Mouse (Mus musculus): ENCODE data around the gene Prmt1. TPM values are rescaled to one million over a fixed set of nuclear protein-coding genes. Genes with fewer than 3 reads are reported as not detected.

Prmt1 gene
- polyA plus RNA-seq, 1 experiment from 2014 or later, result 784 TPM

DNA sequence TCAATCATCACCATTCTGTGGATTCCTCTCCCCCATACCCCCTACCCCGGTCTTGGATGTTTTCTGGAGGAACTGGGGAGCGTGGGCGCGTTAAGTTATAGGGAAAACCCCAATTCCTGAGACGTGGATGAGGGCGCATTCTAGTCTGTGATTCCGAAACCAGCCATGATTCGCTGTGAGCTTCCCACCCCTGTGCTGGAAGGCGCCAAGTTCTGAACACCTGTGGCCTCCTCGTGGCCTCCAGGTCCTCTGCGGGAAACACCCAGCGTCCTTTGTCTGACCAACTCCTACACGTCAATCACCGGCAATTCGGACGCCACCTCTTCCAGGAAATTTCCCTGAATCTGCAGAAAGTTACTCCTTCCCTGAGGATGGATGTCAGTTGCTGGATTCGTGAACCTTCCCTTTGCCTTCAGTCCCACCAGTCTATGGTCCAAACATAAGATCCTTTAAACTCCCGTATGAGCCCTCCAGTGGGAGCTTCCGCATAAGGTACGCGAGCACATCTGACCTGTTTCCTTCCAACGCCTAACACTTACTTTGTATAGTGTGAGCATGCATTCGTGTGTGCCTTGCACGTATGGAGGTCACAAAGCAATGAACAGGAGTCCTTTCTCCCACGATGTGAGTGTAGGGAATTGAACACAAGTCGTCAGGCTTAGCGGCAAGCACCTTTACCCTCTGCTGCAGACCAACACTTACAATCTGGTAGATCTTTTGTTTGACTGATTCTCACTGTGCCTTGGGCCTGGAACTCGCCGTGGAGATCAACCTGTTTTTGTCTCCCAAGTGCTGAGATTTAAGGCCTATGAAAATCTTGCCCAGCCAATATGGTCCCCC is 731 bp upstream of the Prmt1 start:
- 1% methylated on average over 29 of the region's 29 CpGs for WGBS
- Histone ChIP-seq H3K9me3 (no peaks in the 10 kb centered on the region), H3K4me3 (replicated peaks) (peak overlapping the region; percentile 94), H3K4me1 (replicated peaks) (peaks cover 50% of the 10 kb centered on the region), H3K4me2 (replicated peaks) (peak overlapping the region; percentile 86), H3K27me3 (no peaks in the 10 kb centered on the region), H3K36me3 (peaks cover 18% of the 10 kb centered on the region), H3K27ac (peak overlapping the region; percentile 93), H3K9ac (replicated peaks) (peak overlapping the region; percentile 87)
- ATAC-seq, result peak; percentile 49

DNA sequence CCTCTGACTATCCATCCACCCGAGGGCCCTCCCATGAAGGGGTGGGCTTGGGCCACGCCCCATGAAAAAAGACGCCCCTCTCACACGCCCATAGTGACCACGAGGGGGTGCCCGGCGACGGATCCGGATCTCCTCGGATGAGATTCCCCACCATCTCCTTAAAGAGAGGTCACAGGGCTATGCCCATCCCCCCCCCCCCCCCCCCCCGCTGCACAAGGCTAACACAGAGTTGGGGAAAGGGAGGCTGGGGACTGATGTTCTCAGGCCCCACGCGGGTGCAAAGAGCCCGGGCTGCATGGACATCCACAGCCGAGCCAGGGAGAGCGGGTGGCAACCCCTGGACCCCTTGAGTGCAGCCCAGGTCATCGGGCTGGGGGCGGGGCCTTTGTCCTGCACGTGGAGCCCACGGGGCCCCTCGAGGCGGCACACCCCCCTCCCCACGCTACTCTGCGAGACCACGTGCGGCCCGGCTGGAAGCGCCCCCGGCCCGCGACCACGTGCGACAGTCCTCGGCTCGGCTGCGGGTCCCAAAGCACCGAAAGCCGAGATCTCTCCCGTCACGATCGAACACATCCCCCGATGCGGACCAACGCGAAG is 675 bp downstream of the Prmt1 start:
- peak; percentile 4 for ATAC-seq
- peak overlapping the region; percentile 65 for H3K4me2 ChIP-seq (replicated peaks)

DNA sequence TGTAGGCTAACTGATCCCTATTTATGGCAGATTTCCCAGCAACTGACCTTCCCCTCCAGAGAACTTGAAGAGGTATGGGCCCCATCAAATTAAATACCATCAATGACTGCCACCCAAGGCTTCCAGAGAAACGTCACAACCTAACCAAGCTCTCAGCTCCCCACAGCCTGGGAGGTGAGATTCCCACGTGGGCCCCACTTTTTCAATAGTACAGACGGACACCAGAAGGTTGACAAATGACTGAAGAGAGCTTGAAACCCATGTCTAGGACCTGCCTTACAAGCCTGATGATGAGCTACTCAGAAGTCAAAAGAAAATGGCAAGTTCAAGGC is 1.6 kb downstream of the Prmt1 start:
- H3K27me3 ChIP-seq, result no peaks in the 10 kb centered on the region
- H3K4me3 ChIP-seq (replicated peaks), result peak overlapping the region; percentile 94
- H3K27ac ChIP-seq, result peak overlapping the region; percentile 95; the same call in 1 of the 2 replicates
- no peak for ATAC-seq
- no peaks in the 10 kb centered on the region for H3K9me3 ChIP-seq
- H3K4me2 ChIP-seq (replicated peaks), result peak overlapping the region; percentile 65
- H3K36me3 ChIP-seq, result peaks cover 31% of the 10 kb centered on the region
- H3K4me1 ChIP-seq (replicated peaks), result peaks cover 45% of the 10 kb centered on the region
- 52% methylated on average over 3 of the region's 3 CpGs for WGBS
- peak overlapping the region; percentile 52 for H3K9ac ChIP-seq (replicated peaks)

More for the DNA sequence above, 675 bp downstream of the Prmt1 start:
- H3K27me3 ChIP-seq, result no peaks in the 10 kb centered on the region
- H3K9ac ChIP-seq (replicated peaks), result peak overlapping the region; percentile 98
- WGBS, result under 1% methylated on average over 44 of the region's 45 CpGs
- H3K4me3 ChIP-seq (replicated peaks), result peak overlapping the region; percentile 94
- peak overlapping the region; percentile 95 for H3K27ac ChIP-seq
- H3K9me3 ChIP-seq, result no peaks in the 10 kb centered on the region
- H3K4me1 ChIP-seq (replicated peaks), result peaks cover 50% of the 10 kb centered on the region
- peaks cover 26% of the 10 kb centered on the region for H3K36me3 ChIP-seq

DNA sequence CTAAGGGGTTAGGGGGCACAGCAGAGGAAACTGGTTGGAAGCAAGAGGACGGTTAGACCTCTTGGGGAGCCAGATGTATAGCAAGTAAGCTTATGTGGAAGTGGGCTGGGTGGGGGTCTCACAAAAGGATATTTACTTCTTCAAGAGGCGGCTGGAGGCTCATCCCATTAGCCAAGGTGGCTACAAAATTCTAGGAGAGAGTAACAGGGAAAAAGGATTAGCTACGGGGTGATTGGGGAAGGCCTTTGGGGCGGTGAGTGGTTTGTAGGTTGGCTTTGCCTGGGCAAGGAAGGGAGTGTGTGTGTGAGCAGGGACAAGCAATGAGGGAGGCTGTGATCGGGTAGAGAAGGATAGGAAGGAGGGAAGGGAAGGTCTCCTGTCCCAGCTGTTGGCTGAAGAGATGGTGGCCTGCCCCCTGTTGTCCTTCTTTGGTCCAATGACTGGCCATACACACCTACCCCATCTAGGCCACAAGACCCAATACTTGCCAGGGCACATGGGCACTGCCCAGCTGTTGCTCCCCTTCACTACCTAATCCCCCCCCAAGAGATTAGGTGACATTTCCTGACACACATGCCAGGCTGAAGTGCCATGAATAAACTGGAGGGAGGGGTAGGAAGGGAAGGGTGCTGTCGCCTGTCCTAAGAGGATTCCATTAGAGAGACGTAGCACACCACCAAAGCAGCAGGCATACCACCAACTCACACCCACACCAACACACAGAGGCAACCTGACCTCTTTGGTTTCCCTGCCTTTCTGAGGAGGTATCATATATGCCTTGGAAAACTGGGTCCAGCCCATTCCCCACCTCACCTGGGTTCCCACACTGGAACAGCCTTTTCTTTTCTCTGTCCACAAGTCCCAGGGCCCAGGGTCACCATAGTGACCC is 2.2 kb downstream of the Prmt1 start:
- no peak for ATAC-seq
- Histone ChIP-seq H3K9me3 (no peaks in the 10 kb centered on the region), H3K4me2 (replicated peaks) (peak overlapping the region; percentile 65), H3K9ac (replicated peaks) (peak overlapping the region; percentile 52), H3K4me3 (replicated peaks) (peak overlapping the region; percentile 94), H3K27me3 (no peaks in the 10 kb centered on the region), H3K27ac (peak overlapping the region; percentile 95), H3K4me1 (replicated peaks) (peaks cover 40% of the 10 kb centered on the region), H3K36me3 (peaks cover 37% of the 10 kb centered on the region)
- WGBS, result 59% methylated on average over 7 of the region's 7 CpGs

DNA sequence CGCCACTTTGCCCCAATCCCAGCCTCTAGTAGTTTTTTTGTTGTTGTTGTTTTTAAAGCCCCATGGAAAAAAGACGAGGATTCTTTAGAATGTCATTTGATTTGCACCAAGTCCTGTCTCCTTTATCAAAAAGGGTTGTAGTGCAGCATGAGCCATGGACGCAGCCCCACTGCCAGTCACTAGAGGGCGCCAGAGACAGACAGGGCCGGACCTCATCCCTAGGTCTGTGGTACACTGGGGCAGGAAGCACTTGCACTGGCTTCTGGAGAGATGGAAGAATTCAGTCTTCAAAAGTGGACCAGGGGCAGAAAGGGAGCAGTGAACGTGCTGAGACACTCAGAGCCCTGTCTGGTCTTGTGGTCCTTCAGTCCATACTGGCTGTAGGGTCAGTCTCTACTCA is 3.3 kb downstream of the Prmt1 start:
- Histone ChIP-seq H3K27me3 (no peaks in the 10 kb centered on the region), H3K9ac (replicated peaks) (no peak overlapping the region), H3K36me3 (peaks cover 48% of the 10 kb centered on the region), H3K27ac (peak overlapping the region; percentile 95; the same call in 1 of the 2 replicates), H3K4me2 (replicated peaks) (peak overlapping the region; percentile 65), H3K4me1 (replicated peaks) (peaks cover 31% of the 10 kb centered on the region), H3K4me3 (replicated peaks) (no peak overlapping the region), H3K9me3 (no peaks in the 10 kb centered on the region)
- 39% methylated on average over 6 of the region's 6 CpGs for WGBS
- no peak for ATAC-seq

DNA sequence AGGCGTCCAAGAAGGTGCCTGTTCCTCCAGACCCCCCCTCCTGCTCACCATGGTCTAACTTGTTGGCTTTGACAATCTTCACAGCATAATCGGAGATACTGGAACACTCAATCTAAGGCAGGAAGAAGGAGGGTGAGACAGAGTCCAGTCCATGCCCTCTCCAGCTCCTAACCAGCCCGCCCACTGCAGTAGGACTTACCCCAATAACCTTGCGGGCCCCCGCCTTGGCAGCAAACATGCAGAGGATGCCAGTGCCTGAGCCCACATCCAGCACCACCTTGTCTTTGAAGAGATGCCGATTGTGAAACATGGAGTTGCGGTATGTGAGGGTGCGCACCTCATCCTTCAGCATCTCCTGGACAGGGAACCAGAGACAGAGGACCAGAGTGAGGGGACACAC is 4.8 kb downstream of the Prmt1 start:
- 95% methylated on average over 8 of the region's 8 CpGs for WGBS
- ATAC-seq, result no peak
- Histone ChIP-seq H3K4me2 (replicated peaks) (no peak overlapping the region), H3K36me3 (peaks cover 63% of the 10 kb centered on the region), H3K9me3 (no peaks in the 10 kb centered on the region), H3K27ac (no peak overlapping the region), H3K4me3 (replicated peaks) (no peak overlapping the region), H3K9ac (replicated peaks) (no peak overlapping the region), H3K27me3 (no peaks in the 10 kb centered on the region), H3K4me1 (replicated peaks) (peaks cover 25% of the 10 kb centered on the region)

DNA sequence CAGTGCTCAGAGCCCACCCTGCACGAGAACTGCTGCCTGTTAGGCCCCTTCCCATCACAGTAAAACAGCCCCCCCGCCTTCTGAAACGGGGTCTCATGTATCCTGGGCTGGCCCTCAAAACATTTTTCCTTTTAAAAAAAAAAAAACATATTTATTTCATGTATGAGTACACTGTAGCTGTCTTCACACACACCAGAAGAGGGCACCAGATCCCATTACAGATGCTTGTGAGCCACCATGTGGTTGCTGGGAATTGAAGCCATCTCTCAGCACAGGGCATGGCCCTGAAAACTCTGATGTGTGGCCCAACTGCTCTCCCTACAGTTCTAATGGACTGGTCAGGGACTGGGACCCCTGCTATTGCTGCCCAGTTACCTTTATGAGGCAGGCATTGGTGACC is 8.1 kb downstream of the Prmt1 start:
- Histone ChIP-seq H3K4me2 (replicated peaks) (no peak overlapping the region), H3K9me3 (no peaks in the 10 kb centered on the region), H3K27me3 (no peaks in the 10 kb centered on the region), H3K27ac (no peak overlapping the region), H3K9ac (replicated peaks) (no peak overlapping the region), H3K4me3 (replicated peaks) (no peak overlapping the region), H3K4me1 (replicated peaks) (peaks cover 21% of the 10 kb centered on the region), H3K36me3 (peaks cover 77% of the 10 kb centered on the region)
- ATAC-seq, result no peak
- 99% methylated on average over 3 of the region's 3 CpGs for WGBS

DNA sequence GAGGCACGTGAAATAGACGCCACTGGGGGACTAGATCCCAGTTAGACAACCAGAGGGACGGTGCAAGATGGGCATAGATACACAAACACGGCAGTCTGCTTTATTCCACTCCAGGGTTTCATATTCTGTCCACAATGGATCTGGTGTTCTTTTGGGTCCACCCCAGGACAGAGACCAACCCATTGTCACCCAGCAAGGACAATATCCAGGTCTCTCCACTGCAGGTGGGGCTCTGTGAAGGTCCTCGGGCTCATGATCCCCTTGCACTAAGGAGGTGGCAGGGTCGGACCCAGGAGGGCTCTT is 11.3 kb downstream of the Prmt1 start:
- peak overlapping the region; percentile 58 for H3K4me3 ChIP-seq (replicated peaks)
- peak overlapping the region; percentile 97 for H3K27ac ChIP-seq
- H3K4me2 ChIP-seq (replicated peaks), result peak overlapping the region; percentile 93
- 21% methylated on average over 6 of the region's 6 CpGs for WGBS
- H3K36me3 ChIP-seq, result peaks cover 49% of the 10 kb centered on the region
- H3K27me3 ChIP-seq, result no peaks in the 10 kb centered on the region
- H3K9me3 ChIP-seq, result no peaks in the 10 kb centered on the region
- no peak for ATAC-seq
- H3K4me1 ChIP-seq (replicated peaks), result peaks cover 44% of the 10 kb centered on the region
- H3K9ac ChIP-seq (replicated peaks), result peak overlapping the region; percentile 42; the same call in 1 of the 2 replicates

DNA sequence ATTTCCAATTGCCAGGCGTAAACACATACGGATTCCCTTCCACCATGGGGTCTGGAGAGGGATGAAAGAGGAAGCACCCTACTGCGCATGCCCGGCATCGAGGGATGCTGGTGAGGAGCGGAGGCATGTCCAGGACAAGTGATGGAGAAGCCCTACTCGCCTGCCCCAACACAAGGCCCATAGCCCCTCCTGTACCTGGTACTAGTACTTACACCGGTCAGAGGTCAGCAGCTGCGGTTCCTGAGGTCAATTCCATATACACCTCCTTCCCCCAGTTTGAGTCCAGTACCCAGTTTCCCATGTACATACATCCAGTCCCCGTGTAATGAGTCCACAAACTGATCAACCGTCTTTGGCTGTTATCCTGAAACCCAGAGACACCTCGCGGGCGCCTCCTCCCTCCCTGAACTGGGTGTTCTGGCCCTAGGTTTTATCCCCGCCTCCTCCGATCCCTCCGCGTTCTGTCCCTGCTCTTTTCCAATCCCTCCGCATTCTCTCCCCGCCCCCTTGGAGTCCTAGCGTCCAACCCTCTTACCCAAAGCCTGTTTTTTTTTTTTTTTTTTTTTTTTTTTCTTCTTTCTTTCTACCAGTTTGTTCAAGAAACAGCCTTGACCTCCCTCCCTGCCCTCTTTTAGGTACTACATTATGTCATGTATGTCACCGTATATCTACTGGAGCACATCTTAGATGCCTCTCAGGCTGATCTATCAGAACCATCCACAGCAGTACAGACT is 11.8 kb downstream of the Prmt1 start, which contains the start of gene Cpt1c:
Gene Cpt1c, minus strand, starts transcription at position 469 of the 734 bp plus-strand sequence.
- Histone ChIP-seq H3K4me2 (replicated peaks) (peak within 1 kb of the TSS; percentile 93), H3K27me3 (no peaks in the 10 kb centered on the region), H3K4me1 (replicated peaks) (peaks cover 48% of the 10 kb centered on the region), H3K4me3 (replicated peaks) (peak within 1 kb of the TSS; percentile 58), H3K9me3 (no peaks in the 10 kb centered on the region), H3K36me3 (peaks cover 44% of the 10 kb centered on the region), H3K27ac (peak within 1 kb of the TSS; percentile 97), H3K9ac (replicated peaks) (peak within 1 kb of the TSS; percentile 77)
- under 1% methylated on average over 22 of the region's 22 CpGs for WGBS
- peak; percentile 65 for ATAC-seq

DNA sequence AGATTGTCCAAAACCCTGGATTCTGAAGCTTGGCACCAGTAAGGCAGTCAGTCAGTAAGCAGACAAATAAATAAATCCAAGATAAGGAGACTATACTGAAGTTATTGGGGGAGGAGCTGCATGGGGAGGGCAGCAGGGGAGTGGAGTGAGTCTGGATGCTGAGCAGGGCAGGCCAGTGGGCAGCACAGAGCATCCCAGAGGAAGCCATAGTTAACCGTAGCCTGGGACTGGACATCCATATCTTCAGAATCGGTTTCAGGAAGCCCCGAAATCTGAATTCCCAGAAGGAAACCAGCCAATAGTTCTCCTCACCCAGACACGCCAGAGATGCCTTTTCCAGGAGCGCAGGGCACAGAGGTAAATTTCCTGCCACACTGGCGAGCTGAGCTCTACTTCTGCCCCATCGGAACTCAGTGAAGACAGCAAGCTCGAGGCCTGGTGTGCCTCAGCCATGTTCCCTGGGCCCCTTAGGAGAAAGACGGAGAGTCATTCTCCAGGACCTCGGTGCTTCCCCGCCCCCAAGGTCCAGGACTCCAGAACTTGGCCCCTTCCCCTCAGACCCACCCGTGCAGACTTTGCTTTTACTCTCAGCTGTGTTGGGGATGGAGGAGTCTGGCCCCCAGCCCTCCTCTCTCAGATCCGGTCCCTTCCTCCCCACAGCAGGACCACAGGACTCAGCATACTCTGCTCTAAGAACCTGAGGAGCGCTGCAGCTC is 12.8 kb downstream of the Prmt1 start:
- Histone ChIP-seq H3K4me1 (replicated peaks) (peaks cover 50% of the 10 kb centered on the region), H3K9me3 (no peaks in the 10 kb centered on the region), H3K9ac (replicated peaks) (peak overlapping the region; percentile 77), H3K4me2 (replicated peaks) (peak overlapping the region; percentile 93), H3K27ac (peak overlapping the region; percentile 97), H3K27me3 (no peaks in the 10 kb centered on the region), H3K4me3 (replicated peaks) (peak overlapping the region; percentile 58), H3K36me3 (peaks cover 35% of the 10 kb centered on the region)
- no peak for ATAC-seq
- 26% methylated on average over 14 of the region's 14 CpGs for WGBS

DNA sequence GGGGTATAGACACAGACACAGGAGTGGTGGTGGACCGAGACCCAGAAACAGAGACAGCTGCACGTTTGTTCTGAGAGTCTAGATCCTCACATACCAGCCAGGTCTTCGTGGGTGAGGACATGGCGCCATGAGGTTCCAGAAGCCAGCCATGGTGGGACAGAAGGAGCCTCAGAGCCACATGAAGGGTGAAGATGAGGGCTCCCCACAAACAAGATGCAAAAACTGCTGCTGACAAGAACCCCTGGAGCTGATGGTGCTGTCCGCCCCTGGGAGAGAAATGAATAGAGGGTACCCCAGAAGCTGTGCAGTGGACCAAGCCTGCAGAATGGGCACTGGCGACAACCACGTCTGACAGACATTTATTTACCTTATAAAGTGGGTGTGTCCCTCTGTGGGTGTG is 15.2 kb downstream of the Prmt1 start:
- Histone ChIP-seq H3K27me3 (no peaks in the 10 kb centered on the region), H3K4me2 (replicated peaks) (peak overlapping the region; percentile 77), H3K4me1 (replicated peaks) (peaks cover 50% of the 10 kb centered on the region), H3K4me3 (replicated peaks) (peak overlapping the region; percentile 55), H3K27ac (peak overlapping the region; percentile 86), H3K9ac (replicated peaks) (peak overlapping the region; percentile 71), H3K36me3 (peaks cover 29% of the 10 kb centered on the region), H3K9me3 (no peaks in the 10 kb centered on the region)
- 78% methylated on average over 7 of the region's 7 CpGs for WGBS
- no peak for ATAC-seq
